Mouse (Mus musculus) adrenal gland, postnatal 36 days (tissue): Measurements from ENCODE around the gene Evx1. TPM values are rescaled to one million over a fixed set of nuclear protein-coding genes. Genes with fewer than 3 reads are reported as not detected.

ENCODE experiments used
- DNase-seq, 2 experiments: peaks; one replicate each; pipeline ENCODE4 v3.0.0; 2021; ENCODE audit warnings: mixed read lengths in 1 of 2
- total RNA-seq, 2 experiments: library from RNA; stranded (reverse); gene quantifications; 2 replicates each; pipeline ENCODE4 v1.2.3; 2021

Gene Evx1
- total RNA-seq, 2 experiments from 2014 or later, result not detected

GRCm38 (mm10) chr6:52291021-52291860 is 22.1 kb upstream of the Evx1 start:
- peak; percentile 13 to 28 for DNase-seq

- no peak for DNase-seq
Measured at GRCm38 (mm10) chr6:52292328-52292727, 21.0 kb upstream of the Evx1 start.

- DNase-seq, result no peak
Measured at GRCm38 (mm10) chr6:52294616-52295015, 18.7 kb upstream of the Evx1 start.

GRCm38 (mm10) chr6:52298511-52298910 is 14.8 kb upstream of the Evx1 start:
- DNase-seq, result no peak

GRCm38 (mm10) chr6:52300806-52301205 is 12.5 kb upstream of the Evx1 start:
- no peak for DNase-seq

GRCm38 (mm10) chr6:52303426-52303825 is 9.9 kb upstream of the Evx1 start:
- DNase-seq, result peak in 1 of 2 experiments; percentile 29

GRCm38 (mm10) chr6:52305877-52306389 is 7.4 kb upstream of the Evx1 start:
- peak; percentile 75 to 84 for DNase-seq

- no peak for DNase-seq
Measured at GRCm38 (mm10) chr6:52309766-52310165, 3.5 kb upstream of the Evx1 start.

- no peak for DNase-seq
Measured at GRCm38 (mm10) chr6:52310366-52310765, 2.9 kb upstream of the Evx1 start.

GRCm38 (mm10) chr6:52311661-52312557 is 1.4 kb upstream of the Evx1 start:
- no peak for DNase-seq

GRCm38 (mm10) chr6:52312558-52312915 is 761 bp upstream of the Evx1 start:
- no peak for DNase-seq

GRCm38 (mm10) chr6:52314304-52315100 is 1.2 kb downstream of the Evx1 start:
- no peak for DNase-seq

GRCm38 (mm10) chr6:52315441-52316412 is 2.4 kb downstream of the Evx1 start:
- no peak for DNase-seq

- DNase-seq, result peak in 1 of 2 experiments; percentile 15
Measured at GRCm38 (mm10) chr6:52316413-52317184, 3.3 kb downstream of the Evx1 start.

- DNase-seq, result no peak
Measured at GRCm38 (mm10) chr6:52317461-52318180, 4.3 kb downstream of the Evx1 start.

- DNase-seq, result no peak
Measured at GRCm38 (mm10) chr6:52318271-52318670, 5.0 kb downstream of the Evx1 start.

- no peak for DNase-seq
Measured at GRCm38 (mm10) chr6:52319956-52320690, 6.8 kb downstream of the Evx1 start.
